Mouse (Mus musculus) liver, embryonic 13.5 days (tissue): ENCODE measurements at regions not wholly inside any gene's neighbourhood (a gene's known extent, or its start where the extent isn't known, plus 50 kb on each side); places are given as distances from the start of the nearest gene placed in this dataset.
A peak's percentile ranks its signal among the peaks of the same experiment; 100 is the strongest.

ENCODE experiments used
- ATAC-seq: fragments of 200-750 bp; cut with Nextera tagmentation; 2 replicates; pipeline ENCODE4 v1.8.0; 2017; ENCODE audit warnings: low read depth, mild to moderate bottlenecking, moderate number of reproducible peaks, moderate library complexity
- DNase-seq: peaks from one replicate; pipeline ENCODE4 v3.0.0; 2022
- H3K27ac ChIP-seq: fragments of 300-500 bp; sonication (generic); 2 replicates; pipeline ENCODE4 v1.5.1; 2015; ENCODE audit warnings: moderate library complexity, mild to moderate bottlenecking, inconsistent platforms
- H3K27me3 ChIP-seq: fragments of 300-500 bp; sonication (generic); 2 replicates; pipeline ENCODE4 v1.6.1; 2015; ENCODE audit warnings: mild to moderate bottlenecking, inconsistent platforms
- H3K36me3 ChIP-seq: fragments of 300-500 bp; sonication (generic); 2 replicates; pipeline ENCODE4 v1.6.1; 2015; ENCODE audit warnings: mild to moderate bottlenecking, inconsistent platforms
- H3K4me1 ChIP-seq: fragments of 300-500 bp; sonication (generic); replicated peaks from 2 replicates; pipeline ENCODE4 v1.6.1; 2015; ENCODE audit warnings: inconsistent platforms
- H3K4me2 ChIP-seq: fragments of 300-500 bp; sonication (generic); 2 replicates; pipeline ENCODE4 v1.6.1; 2015; ENCODE audit warnings: inconsistent platforms, mild to moderate bottlenecking, moderate library complexity
- H3K4me3 ChIP-seq: fragments of 300-500 bp; sonication (generic); replicated peaks from 2 replicates; pipeline ENCODE4 v1.5.1; 2015; ENCODE audit warnings: mild to moderate bottlenecking, inconsistent platforms
- H3K9ac ChIP-seq: fragments of 300-500 bp; sonication (generic); 2 replicates; pipeline ENCODE4 v1.6.1; 2015; ENCODE audit warnings: mild to moderate bottlenecking, inconsistent platforms
- H3K9me3 ChIP-seq: fragments of 300-500 bp; sonication (generic); replicated peaks from 2 replicates; pipeline ENCODE4 v1.6.1; 2016; ENCODE audit warnings: inconsistent platforms
- WGBS: fragments of 180-500 bp; shearing (Covaris S2); methylation state at CpG from one replicate; pipeline ENCODE4 v1.1.7; 2015; ENCODE audit not compliant: insufficient replicate concordance; 5-methylcytosine and 5-hydroxymethylcytosine counted together

DNA sequence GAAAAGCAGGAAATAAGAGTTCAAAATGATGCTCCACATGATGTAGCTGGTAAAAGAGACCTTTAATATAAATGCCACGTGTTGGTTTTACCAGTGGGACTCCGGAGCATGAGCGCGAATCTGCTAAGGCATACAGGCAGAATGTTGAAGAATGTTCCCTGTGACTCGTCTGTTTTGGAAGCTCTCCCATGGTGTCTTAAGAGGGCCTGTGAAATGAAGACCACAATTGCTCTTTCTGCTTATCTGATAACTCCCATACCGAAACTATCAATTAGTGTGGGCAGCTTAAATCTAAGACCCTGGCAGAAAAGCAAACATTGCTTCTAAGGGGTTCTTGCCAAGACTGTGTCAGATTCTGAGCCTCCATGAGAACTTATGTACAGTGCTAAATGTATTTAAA, 804.9 kb upstream of the Arrdc4 start:
- Histone ChIP-seq H3K27me3 (no peaks in the 10 kb centered on the region), H3K4me1 (no peaks in the 10 kb centered on the region), H3K4me3 (no peak overlapping the region), H3K9ac (no peak overlapping the region), H3K9me3 (no peaks in the 10 kb centered on the region), H3K36me3 (no peaks in the 10 kb centered on the region), H3K4me2 (no peak overlapping the region), H3K27ac (no peak overlapping the region)
- WGBS, result 75% methylated on average over 6 of the region's 6 CpGs
- DNase-seq (no peak), ATAC-seq (no peak)

DNA sequence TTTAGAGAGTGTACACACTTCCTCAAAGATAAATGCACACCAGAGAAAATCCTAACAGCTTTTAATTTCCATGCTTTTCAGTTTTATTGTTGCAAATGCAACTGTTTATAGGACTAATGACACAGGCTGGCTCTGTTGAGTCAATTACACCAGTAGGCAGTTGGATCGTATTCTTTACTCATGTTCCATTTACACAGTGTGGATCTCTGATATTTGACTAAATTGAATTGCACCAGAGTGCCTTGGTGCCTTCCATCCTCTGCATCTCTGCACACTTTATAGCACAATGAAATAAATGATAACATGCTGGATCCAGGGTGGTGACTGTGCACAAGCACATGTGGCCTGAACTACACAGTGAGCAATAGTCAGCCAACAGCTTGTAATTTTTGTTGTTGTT, 787.0 kb upstream of the Arrdc4 start:
- no peak overlapping the region for H3K4me2 ChIP-seq
- H3K36me3 ChIP-seq, result no peaks in the 10 kb centered on the region
- H3K27me3 ChIP-seq, result no peaks in the 10 kb centered on the region
- 67% methylated on average over 1 of the region's 1 CpGs for WGBS
- no peak overlapping the region for H3K9ac ChIP-seq
- no peak overlapping the region for H3K4me3 ChIP-seq
- DNase-seq (no peak), ATAC-seq (no peak)
- H3K9me3 ChIP-seq, result no peaks in the 10 kb centered on the region
- H3K4me1 ChIP-seq, result no peaks in the 10 kb centered on the region
- H3K27ac ChIP-seq, result no peak overlapping the region

DNA sequence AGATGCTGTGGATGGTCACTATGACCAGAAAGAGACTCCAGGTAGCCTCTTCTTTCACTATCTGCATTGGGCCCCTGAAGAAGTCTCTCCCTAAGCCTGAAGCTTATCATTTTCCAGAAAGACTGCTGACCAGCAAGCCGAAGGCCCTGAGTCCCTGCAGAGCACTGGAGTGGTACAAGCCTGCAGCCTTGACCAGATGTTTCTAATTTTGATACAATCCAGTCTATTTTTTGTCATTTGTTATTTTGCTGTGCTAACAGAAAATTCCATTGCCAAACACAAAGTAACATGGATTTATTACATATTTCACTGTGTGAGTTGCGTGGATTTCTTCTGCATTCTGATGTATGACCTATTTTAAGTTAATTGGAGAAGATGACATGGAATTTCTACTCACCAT, 764.9 kb upstream of the Arrdc4 start:
- no peaks in the 10 kb centered on the region for H3K9me3 ChIP-seq
- no peak for ATAC-seq
- DNase-seq, result no peak
- WGBS, result 56% methylated on average over 2 of the region's 2 CpGs
- no peak overlapping the region for H3K9ac ChIP-seq
- H3K36me3 ChIP-seq, result no peaks in the 10 kb centered on the region
- H3K27me3 ChIP-seq, result no peaks in the 10 kb centered on the region
- H3K4me1 ChIP-seq, result no peaks in the 10 kb centered on the region
- no peak overlapping the region for H3K4me3 ChIP-seq
- H3K27ac ChIP-seq, result no peak overlapping the region
- H3K4me2 ChIP-seq, result no peak overlapping the region

DNA sequence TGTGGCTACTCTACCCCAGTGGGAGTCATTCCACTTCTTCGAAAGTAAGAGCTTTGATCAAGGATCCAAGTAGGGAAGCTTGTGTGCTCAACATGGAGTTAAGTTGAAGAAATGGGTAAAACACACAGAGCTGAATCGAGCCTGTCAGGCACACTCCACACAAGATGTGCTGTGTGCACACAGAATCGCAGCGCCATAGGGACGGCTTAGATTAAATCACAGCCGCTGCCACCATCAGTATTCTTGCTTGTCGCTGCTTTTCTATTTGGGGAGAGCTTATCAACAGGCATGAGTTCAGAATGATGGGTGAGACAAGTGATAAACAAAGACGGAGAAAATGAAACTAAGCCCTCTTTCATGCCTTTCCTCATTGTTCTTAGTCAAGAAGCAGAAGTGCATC, 761.3 kb upstream of the Arrdc4 start:
- no peak overlapping the region for H3K9ac ChIP-seq
- H3K4me2 ChIP-seq, result no peak overlapping the region
- DNase-seq (no peak), ATAC-seq (no peak)
- H3K4me1 ChIP-seq, result no peaks in the 10 kb centered on the region
- WGBS, result 61% methylated on average over 8 of the region's 8 CpGs
- no peak overlapping the region for H3K4me3 ChIP-seq
- no peaks in the 10 kb centered on the region for H3K36me3 ChIP-seq
- H3K27me3 ChIP-seq, result no peaks in the 10 kb centered on the region
- no peaks in the 10 kb centered on the region for H3K9me3 ChIP-seq
- no peak overlapping the region for H3K27ac ChIP-seq

DNA sequence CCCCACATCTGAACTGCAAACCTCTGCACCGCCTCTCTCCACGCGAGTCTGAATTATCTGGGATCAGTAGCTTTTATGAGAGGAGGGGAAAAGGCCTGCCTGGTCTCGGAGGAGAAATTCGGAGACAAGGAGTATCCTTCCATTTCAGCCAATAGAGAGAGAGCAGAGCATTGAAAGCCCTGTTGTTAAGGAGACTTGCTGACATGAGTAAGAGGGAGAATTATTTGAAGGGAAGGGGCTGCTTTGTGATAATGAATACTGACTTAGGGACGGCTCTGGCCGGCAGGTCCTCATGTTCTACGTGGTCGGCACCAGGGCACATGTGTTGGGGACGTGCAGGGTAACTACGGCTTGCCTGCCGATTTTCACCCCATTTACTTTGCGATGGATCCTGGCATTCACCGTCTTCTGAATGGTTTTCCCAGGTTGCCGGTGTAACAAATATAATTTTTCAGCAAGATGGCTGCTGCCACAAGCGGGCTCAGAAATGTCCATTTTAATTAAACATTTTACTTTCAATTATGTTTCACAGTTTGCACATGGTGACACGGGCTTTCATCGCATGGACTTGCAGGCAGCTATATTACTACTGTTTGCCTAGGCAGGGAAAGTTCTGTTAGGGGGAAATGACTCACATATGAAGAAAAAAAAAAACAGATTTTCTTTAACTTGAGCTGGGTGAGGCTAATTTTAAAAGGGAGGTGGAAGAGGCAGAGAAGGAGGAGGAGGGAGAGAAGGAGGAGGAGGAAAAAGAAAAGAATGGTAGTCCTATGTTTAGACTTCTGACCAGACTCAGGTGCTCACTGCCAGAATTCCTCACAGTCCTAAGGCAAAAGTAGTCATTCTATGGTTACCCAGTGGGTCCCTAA, 744.3 kb upstream of the Arrdc4 start:
- no peak overlapping the region for H3K4me2 ChIP-seq
- no peaks in the 10 kb centered on the region for H3K9me3 ChIP-seq
- WGBS, result 67% methylated on average over 18 of the region's 18 CpGs
- no peak overlapping the region for H3K4me3 ChIP-seq
- no peaks in the 10 kb centered on the region for H3K4me1 ChIP-seq
- H3K27ac ChIP-seq, result no peak overlapping the region
- no peak for ATAC-seq
- H3K9ac ChIP-seq, result no peak overlapping the region
- H3K27me3 ChIP-seq, result no peaks in the 10 kb centered on the region
- DNase-seq, result no peak
- no peaks in the 10 kb centered on the region for H3K36me3 ChIP-seq

DNA sequence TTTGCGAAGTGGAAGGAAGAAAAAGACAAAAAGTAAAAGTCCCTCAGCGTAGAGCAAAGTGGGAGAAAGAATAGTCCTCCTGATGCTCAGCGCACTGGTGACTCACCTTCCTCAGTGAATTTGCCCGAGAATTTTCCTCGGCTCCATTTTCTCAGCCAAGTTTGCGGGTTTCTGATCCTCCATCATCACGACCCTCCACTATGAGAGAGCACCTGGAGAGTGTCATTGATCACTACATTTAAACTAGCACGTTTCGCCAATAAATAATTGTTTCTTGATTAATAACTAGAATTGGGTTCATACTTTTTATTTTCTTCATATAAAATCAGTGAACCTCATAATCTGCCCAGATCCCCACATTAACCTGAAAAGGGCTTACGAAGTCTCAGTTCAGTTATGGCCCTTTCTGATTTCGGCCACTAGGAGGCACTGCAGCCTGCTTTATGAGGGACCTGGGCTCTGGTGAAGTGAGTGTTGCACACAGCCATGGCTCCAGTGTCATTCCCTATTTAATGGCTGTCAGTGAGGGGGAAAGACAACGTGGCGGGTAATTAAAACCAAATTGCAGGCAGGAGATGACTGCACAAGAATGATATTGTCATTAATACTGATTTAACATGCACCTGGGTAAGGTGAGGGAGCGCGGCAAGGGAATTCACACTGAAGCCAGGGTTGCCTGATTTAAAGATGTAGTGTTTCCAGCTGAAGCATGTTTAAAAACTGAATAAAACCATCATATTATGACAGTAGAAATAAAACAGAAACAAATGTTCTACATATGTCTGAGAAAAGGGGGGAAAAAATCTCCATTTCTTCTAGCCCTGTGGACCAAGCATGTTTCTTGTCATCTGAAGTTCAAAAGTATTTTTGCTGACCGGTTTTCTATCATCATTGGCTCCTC, 741.8 kb upstream of the Arrdc4 start:
- WGBS, result 36% methylated on average over 16 of the region's 16 CpGs
- no peak overlapping the region for H3K9ac ChIP-seq
- DNase-seq (peak; percentile 1), ATAC-seq (no peak)
- no peak overlapping the region for H3K4me2 ChIP-seq
- no peak overlapping the region for H3K4me3 ChIP-seq
- H3K27me3 ChIP-seq, result no peaks in the 10 kb centered on the region
- no peaks in the 10 kb centered on the region for H3K36me3 ChIP-seq
- no peaks in the 10 kb centered on the region for H3K4me1 ChIP-seq
- H3K27ac ChIP-seq, result no peak overlapping the region
- H3K9me3 ChIP-seq, result no peaks in the 10 kb centered on the region

DNA sequence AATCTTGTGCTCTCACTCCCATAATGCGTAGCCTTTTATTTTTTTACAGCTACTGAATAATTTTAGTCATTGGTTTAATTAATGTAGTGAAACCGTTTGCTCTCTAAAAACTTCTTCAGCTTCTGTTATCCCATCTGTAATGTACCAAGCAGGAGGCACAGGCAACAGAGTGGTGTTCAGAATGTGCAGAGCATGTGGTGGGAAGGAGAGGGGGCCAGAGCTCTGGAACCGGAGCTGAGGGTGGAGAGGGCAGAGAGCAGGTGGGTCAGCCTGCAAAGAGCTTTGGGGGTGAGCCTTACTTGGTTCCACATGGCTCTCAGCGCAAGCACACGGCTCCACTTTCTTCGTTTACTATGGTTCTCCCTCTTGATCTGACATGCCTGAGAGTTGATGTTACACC, 739.6 kb upstream of the Arrdc4 start:
- no peaks in the 10 kb centered on the region for H3K9me3 ChIP-seq
- no peak overlapping the region for H3K4me3 ChIP-seq
- H3K36me3 ChIP-seq, result no peaks in the 10 kb centered on the region
- no peak overlapping the region for H3K4me2 ChIP-seq
- H3K4me1 ChIP-seq, result no peaks in the 10 kb centered on the region
- H3K27me3 ChIP-seq, result no peaks in the 10 kb centered on the region
- no peak overlapping the region for H3K27ac ChIP-seq
- H3K9ac ChIP-seq, result no peak overlapping the region
- WGBS, result 55% methylated on average over 6 of the region's 6 CpGs
- DNase-seq (no peak), ATAC-seq (no peak)

DNA sequence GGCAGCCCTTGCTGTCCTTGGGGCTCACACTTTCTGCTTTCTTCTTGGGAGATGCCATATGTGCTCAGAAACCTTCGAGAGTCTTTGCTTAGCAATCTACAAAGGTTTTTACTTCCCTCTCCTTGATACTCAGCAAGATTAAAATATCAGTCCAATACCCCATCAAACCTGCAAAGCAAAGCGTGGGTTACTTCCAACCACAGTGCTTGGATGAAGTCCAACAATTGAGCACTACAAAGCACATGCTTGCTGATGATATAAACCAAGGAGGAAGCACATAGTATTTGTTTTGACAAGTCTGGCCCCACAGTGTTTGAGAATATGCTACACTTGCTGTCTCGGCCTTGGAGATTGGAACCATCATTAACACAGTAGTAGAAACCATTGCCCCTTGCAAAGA, 738.1 kb upstream of the Arrdc4 start:
- no peak for ATAC-seq
- Histone ChIP-seq H3K27ac (no peak overlapping the region), H3K9me3 (no peaks in the 10 kb centered on the region), H3K9ac (no peak overlapping the region), H3K36me3 (no peaks in the 10 kb centered on the region), H3K4me1 (no peaks in the 10 kb centered on the region), H3K4me3 (no peak overlapping the region), H3K27me3 (no peaks in the 10 kb centered on the region), H3K4me2 (no peak overlapping the region)
- no peak for DNase-seq
- WGBS, result 40% methylated on average over 3 of the region's 3 CpGs

DNA sequence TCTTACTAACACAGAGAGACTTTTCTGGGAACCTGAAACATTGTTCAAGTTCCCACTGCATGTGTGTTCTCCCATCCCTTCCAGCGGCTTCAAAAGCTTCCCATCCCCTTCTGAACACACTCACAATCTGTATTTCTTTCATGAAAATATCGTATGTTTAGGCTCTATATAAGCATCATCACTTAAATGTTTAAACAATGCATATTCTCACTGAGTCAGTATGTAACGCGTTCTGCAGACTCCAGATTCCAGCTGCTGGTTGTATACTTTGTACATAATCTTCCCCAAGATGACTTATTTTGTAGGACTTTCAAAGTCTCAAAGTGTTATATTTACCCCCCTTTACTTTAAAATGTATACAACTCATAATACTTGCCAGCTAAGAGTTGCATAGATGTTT, 735.5 kb upstream of the Arrdc4 start:
- H3K4me3 ChIP-seq, result no peak overlapping the region
- no peaks in the 10 kb centered on the region for H3K36me3 ChIP-seq
- ATAC-seq, result no peak
- H3K4me1 ChIP-seq, result no peaks in the 10 kb centered on the region
- H3K27ac ChIP-seq, result no peak overlapping the region
- H3K4me2 ChIP-seq, result no peak overlapping the region
- H3K27me3 ChIP-seq, result no peaks in the 10 kb centered on the region
- no peak overlapping the region for H3K9ac ChIP-seq
- WGBS, result 55% methylated on average over 4 of the region's 4 CpGs
- no peak for DNase-seq
- no peaks in the 10 kb centered on the region for H3K9me3 ChIP-seq
